Mouse (Mus musculus): ENCODE measurements around the gene Olfr705.
"Not testable (repeated sequence)": the region's sequence is repeated elsewhere in the genome, so short reads cannot be mapped to it uniquely, and the experiment has no call there.

The Olfr705 gene

DNA sequence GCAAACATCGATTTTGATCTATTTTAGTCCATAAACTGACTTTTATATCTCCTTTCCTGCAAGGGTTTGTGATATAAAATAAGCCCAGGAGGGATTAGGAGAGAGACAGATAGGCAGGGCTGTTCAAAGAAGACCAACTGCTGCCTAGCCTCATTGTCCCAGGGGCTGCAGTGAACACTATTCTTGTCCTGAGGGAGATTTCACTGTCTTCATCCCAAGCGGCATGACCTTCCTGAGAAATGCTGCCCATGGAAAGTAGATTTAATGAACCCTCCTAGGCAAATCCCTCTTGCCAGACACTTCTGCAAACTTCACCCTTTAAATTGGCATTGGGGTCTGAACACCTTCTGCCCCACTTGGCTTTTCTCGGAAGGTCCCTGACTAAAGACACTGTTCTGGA lies at the start of gene Olfr705:
Gene Olfr705 (minus strand): TSS at position 101 of the 400 bp plus-strand sequence.
- no peak for DNase-seq (ENCODE audit: low spot score)

DNA sequence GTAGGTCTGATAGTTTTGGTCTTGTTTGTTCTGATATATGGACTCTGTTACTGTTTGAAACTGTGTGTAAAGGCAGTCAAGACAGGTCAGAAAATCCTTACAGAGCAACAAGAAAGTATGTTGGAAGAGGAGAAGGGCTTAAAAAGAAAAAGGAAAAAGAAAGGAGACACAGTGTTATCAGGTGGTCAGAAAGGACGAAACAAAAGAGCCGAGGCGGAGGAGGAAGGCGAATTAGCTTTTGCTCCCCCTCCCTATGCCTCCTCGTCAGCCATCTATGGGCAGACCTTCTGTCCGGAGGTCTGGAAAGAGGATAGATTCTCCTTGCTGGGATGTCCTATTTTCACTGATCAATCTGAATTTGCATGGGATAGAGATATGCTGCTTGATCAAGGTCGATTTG lies 44.3 kb upstream of the Olfr705 start:
- not testable (repeated sequence) for DNase-seq (ENCODE audit: low spot score)

DNA sequence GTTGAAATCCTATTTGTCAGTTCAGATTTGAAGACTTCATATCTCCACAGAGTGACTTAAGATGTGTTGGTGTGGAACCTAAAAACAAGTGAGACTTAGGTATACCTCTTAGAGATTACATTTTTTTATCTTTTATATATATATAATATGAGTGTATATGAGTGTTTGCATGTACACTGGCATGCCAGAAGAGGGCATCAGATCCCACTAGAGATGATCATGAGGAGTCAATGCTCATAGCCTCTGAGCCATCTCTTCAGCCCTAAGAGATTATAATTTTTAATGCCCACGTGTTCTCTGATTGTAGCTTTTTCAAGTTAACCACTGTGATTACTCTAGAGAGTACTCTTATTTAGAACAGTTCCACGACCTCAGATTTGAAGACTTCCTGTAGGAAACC lies 31.0 kb upstream of the Olfr705 start, which contains the start of gene Olfr1532-ps1:
Gene Olfr1532-ps1 (plus strand): TSS at position 326 of the 400 bp plus-strand sequence.
- no peak for DNase-seq (ENCODE audit: low spot score)

DNA sequence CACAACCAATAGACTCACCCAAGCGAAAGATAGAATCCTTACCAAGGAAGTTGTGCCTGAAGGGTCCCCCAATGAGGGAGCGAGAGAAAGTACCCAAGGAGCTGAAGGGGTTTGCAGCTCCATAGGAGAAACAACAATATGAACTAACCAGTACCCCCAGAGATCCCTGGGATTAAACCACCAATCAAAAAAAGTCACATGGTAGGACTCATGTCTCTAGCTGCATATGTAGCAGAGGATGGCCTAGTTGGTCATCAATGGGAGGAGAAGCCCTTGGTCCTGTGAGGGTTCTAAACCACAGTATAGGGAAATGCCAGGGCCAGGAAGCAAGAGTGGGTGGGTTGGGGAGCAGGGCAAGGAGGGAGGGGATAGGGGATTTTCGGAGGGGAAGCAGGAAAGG lies 24.4 kb upstream of the Olfr705 start, which contains the start of gene Olfr707:
Gene Olfr707 (minus strand): TSS at position 101 of the 400 bp plus-strand sequence.
- not testable (repeated sequence) for DNase-seq (ENCODE audit: low spot score)

DNA sequence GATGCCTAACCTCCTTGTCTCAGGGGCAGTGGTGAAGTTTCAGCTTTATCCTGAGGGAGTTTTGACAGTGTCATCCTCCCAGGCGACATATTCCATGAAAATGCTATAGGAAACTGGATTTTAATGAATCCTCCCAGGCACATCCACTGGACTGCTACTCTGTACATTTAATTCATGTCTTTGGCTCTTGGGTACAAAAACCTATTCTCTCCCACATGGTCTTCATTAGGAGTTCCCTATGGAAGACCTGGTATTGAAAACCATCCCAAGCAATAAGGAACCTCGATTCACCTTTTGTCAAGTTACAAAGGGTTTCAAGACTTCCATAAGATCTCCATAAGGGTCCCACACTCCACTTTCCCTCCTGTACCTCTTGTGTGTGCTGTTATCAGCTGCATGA lies 11.4 kb upstream of the Olfr705 start, which contains the start of gene Olfr706:
Gene Olfr706 (minus strand): TSS at position 101 of the 400 bp plus-strand sequence.
- DNase-seq (ENCODE audit: low spot score), result no peak

DNA sequence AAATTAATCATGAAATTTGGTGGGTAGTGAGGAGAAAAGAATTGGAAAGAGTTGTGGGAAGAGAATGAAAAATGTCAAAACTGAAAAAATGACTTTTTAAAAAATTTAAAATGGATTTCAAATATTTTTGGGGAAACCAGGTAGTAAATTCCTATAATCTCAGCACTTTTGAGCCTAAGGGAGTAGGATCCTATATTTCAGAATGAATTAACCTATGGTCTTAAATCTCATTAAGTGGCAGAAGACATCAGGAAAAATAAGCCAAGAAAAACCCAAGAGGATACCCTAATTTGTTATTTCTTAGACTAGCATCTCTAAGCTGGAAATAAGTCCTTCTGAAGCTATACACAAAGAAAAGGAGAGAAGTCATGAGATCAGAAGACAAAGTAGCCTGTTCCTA lies 13.8 kb downstream of the Olfr705 start, which contains the start of gene Olfr704:
Gene Olfr704 (plus strand): TSS at position 301 of the 400 bp plus-strand sequence.
- no peak for DNase-seq (ENCODE audit: low spot score)

DNA sequence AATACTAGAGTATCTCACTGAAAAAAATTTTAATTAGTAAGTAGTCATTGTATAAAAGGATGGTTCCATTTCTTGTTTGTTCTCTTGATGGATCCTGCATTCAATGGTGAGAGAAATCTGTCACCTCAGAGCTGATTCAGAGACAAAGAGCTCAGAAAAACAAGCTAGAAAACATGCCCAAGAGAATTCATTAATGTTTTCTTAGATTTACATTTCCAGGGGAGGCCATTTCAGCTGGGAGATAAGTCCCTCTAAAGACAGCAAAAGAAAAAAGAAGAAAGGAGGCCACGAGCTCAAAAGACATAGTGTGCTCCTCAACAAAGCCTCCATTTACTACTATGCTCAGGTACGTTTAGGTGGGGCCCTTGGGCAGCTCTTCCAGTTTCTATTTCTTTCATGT lies 33.6 kb downstream of the Olfr705 start, which contains the start of gene Olfr703:
Gene Olfr703 (plus strand): TSS at position 301 of the 400 bp plus-strand sequence.
- DNase-seq (ENCODE audit: low spot score), result no peak

DNA sequence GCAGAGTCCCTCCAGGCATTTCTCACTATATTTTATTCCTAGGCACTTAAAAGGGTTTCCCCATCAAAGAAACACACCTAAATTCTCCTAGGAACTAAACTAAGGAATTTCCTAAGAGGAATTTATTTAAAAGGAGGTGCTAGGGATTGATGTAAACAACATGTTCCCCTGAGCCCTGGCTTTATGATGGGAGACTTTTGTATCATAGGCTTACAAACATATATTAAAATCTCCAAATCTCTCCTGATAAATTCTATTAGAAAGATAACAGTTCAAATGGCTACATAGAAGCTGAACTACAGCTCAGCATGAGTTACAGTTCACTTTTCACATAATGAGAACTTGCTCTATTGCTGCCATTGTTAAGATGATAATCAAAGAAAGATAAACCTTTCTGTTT lies 42.9 kb downstream of the Olfr705 start, which contains the start of gene Olfr702:
Gene Olfr702 (minus strand): TSS at position 101 of the 400 bp plus-strand sequence.
- DNase-seq (ENCODE audit: low spot score), result no peak

Measured in lung, postnatal 25 days (tissue).